Mouse (Mus musculus): ENCODE results near the gene Aida. TPM values are rescaled to one million over a fixed set of nuclear protein-coding genes. Genes with fewer than 3 reads are reported as not detected.

The Aida gene
- polyA plus RNA-seq, 1 experiment from 2014 or later: 22.6 TPM

DNA sequence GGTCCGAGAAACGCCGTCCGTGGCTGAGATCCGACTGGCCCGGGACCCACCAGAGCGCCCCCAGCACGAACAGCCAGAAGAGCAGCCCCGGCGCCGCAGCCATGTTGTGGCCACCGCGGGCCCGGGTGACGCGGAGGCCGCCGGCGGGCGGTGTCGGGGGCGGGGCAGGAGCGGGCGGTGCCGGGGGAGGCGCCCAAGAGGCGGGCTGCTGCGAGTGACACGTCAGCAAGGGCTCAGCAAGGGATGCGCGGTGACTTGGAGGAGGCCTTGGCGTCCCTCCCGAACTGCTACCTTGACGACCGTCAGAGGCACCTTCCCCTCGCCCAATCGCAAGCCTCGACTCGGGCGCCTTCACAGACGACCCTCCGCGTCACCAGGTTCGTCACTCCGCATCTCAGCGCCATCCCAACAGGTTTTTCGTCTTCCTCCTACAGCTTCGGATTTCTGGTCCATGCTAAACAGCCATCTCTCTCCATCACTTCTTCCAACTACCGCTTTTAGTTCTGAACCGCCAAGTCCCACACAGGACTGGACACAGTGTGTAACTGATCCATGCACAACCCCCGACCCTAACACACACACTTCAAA, 73.1 kb downstream of the Aida start, which contains the start of gene Mia3:
Mia3 (minus strand) TSS at position 127 of the 588 bp plus-strand sequence.
- peak within 1 kb of the TSS; percentile 68 for H3K27ac ChIP-seq (ENCODE audit: low read length)
- WGBS: 1% methylated on average over 36 of the region's 51 CpGs

DNA sequence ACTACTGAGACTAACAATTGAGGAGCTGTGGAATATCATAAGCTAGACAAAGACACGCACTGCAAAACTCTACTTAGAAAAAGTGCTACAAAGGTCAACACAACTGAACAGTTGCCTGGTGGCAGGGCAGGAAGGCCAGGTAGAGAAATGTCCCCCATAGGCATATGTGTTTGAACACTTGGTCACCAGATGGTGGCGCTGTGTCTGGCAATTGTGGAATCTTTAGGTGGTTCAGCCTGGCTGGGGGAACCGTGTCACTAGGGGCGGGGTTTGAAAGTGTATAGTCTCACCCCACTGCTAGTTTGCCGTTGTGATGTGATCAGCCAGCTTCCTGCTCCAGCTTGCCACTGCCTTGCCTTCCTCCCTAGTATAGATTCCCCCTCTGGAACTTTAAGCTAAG, 78.3 kb downstream of the Aida start:
- Histone ChIP-seq H3K4me1 (ENCODE audit: control insufficient read depth, insufficient read depth, low read length) (peaks cover 6% of the 10 kb centered on the region; the same call in 1 of the 2 replicates), H3K36me3 (ENCODE audit: control insufficient read depth, insufficient read depth, low read length) (no peaks in the 10 kb centered on the region), H3K9me3 (ENCODE audit: control insufficient read depth, low read length) (0 out of 2 replicates have a peak, but pooled peaks cover 4% of the 10 kb centered on the region), H3K9ac (ENCODE audit: low read depth, low read length) (no peak overlapping the region), H3K4me2 (ENCODE audit: low read depth, low read length) (no peak overlapping the region), H3K4me3 (ENCODE audit: low read length) (no peak overlapping the region), H3K27me3 (replicated peaks; ENCODE audit: control insufficient read depth, insufficient read depth, low read length) (no peaks in the 10 kb centered on the region), H3K27ac (ENCODE audit: low read length) (no peak overlapping the region)
- no peak for ATAC-seq
- 81% methylated on average over 5 of the region's 5 CpGs for WGBS

More for the DNA sequence above, 73.1 kb downstream of the Aida start, which contains the start of gene Mia3:
- Histone ChIP-seq H3K4me3 (ENCODE audit: low read length) (peak within 1 kb of the TSS; percentile 80), H3K4me2 (ENCODE audit: low read depth, low read length) (peak within 1 kb of the TSS; percentile 79), H3K36me3 (ENCODE audit: control insufficient read depth, insufficient read depth, low read length) (peaks cover 3% of the 10 kb centered on the region; the same call in 1 of the 2 replicates), H3K9ac (ENCODE audit: low read depth, low read length) (peak within 1 kb of the TSS; percentile 88), H3K9me3 (ENCODE audit: control insufficient read depth, low read length) (no peaks in the 10 kb centered on the region), H3K27me3 (replicated peaks; ENCODE audit: control insufficient read depth, insufficient read depth, low read length) (no peaks in the 10 kb centered on the region), H3K4me1 (ENCODE audit: control insufficient read depth, insufficient read depth, low read length) (peaks cover 17% of the 10 kb centered on the region)
- ATAC-seq: peak; percentile 99

Other genes starting within 250 kb of the Aida start
- gene Disp1, start 75.1 kb upstream of the Aida start, polyA plus RNA-seq (2015; fragmentation: Nextera tagmentation; extraction: Ambion mirVana): 8.0 and 8.6 TPM in 2 replicates
- 41.8 and 42.5 TPM in 2 replicates for gene Brox, start 679 bp downstream of the Aida start, polyA plus RNA-seq (2015; fragmentation: Nextera tagmentation; extraction: Ambion mirVana)
- 67.2 and 67.3 TPM in 2 replicates for gene Mia3, start 73.0 kb downstream of the Aida start, polyA plus RNA-seq (2015; fragmentation: Nextera tagmentation; extraction: Ambion mirVana)
- 14.0 and 14.5 TPM in 2 replicates for gene Taf1a, start 92.4 kb downstream of the Aida start, polyA plus RNA-seq (2015; fragmentation: Nextera tagmentation; extraction: Ambion mirVana)
- 0.17 TPM in 1 of 2 replicates, not detected in the other for gene Hhipl2, start 121.6 kb downstream of the Aida start, polyA plus RNA-seq (2015; fragmentation: Nextera tagmentation; extraction: Ambion mirVana)

Data from intestine, embryonic 16.5 days (tissue).